Mouse (Mus musculus) monocyte, adult 2 months (primary cell): ENCODE data around the gene Gm10912.
"Not testable (repeated sequence)": the region's sequence is repeated elsewhere in the genome, so short reads cannot be mapped to it uniquely, and the experiment has no call there.

Experiments
- DNase-seq, 2 experiments: peaks; one replicate each; pipeline ENCODE4 v3.0.0; 2022; ENCODE audit warnings: low spot score in 2 of 2, low read depth in 1 of 2

Gm10912 gene

DNA sequence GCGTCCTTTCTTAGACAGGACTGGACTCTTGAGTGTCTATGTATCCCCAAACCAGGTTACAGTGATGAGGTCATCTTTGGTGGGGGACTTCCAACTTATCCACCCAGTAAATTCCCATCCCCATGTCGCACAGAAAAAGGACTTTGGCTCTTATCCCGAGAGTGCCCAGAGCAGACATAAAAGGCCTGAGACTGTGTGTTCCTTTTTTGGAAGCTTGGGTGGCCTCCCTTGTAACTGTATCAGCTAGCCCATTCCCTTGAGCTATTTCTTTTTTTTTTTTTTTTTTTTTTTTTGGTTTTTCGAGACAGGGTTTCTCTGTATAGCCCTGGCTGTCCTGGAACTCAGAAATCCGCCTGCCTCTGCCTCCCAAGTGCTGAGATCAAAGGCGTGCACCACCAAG, at the start of gene Gm10912:
Gm10912 (plus strand) TSS at position 301 of the 400 bp plus-strand sequence.
- DNase-seq: not testable (repeated sequence)

DNA sequence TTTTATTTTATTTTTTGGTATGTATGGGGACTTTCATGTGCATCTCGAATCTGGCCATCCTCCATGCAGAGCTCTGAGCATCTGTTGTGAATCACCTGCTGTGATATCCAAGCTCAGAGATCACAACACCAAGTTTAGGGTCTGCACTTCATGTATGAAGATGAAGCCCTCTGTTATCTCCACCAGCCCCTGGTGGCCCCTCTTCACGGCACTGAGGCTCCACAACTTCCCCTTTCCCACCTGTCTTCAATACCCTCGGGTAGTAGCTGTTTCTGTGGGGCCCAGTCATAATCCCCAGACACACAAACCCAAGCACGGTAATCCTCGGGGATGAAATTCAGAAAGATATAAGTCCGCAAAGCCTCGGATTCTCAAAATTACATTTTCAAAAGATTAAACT, 42.5 kb upstream of the Gm10912 start:
- DNase-seq: no peak

- no peak for DNase-seq
These were observed 41.0 kb upstream of the Gm10912 start for GRCm38 (mm10) chr2:104024656-104025055.

DNA sequence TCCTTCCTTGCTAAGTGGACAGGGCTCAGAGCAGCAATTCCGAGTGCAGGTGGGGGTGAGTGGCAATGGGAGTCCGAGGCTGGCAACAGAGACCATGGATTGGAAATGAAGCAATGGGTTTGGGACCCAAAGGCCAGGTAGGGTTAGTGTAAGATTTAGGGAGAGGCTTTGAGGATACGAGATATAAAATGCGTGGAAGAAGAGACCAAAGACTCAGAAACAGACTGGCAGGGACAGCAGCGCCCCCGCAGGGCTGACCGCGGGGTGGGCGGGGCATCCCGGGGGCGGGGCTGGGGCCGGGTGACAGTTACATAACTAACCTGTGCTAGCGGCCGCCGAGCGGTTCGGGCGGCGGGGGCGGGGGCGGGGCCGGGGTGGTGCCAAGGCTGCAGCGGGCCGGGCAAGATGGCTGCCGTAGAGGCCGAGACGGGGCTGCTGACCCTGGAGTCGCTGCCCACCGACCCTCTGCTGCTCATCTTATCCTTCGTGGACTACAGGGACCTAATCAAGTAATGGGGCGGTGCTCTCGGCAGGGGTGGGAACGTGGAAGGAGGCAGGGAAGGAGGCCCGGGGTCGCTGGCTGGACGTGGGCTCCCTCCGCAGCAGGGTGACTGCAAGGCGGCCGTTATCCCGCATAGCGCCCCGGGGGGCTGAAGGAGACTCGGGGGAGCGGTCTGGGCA, 38.0 kb upstream of the Gm10912 start, which contains the start of gene Fbxo3:
Fbxo3 (plus strand) TSS at position 264 of the 681 bp plus-strand sequence.
- peak; percentile 45 to 55 for DNase-seq

DNA sequence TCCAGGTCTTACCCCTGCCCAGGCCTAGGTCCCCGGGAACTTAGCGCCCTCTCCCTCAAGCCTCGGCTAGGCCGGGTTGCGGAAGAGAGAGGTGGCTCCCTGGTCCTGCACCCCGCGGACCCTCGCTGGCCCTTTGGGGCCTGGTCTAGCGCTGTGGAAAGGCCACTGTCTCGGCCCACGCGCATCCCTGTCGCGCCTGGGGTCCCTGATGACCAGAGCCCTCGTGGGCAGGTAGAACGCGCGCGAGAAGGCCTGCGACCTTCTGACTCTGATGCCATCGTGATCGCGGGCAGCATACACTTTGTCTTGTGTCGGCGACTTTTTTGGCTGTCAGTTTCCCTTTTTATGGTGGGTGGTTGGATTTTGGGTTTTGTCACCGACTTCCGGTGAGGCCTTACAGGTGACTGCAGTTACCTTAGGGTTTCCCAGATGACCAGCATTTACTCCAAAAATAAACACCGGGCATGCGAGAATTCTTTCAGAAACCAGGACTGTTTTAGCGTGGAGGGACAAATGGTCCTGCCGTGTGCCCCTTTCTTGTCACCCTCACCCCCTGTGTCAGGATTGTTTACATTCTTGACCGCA, 37.4 kb upstream of the Gm10912 start, which contains the start of gene 4931422A03Rik:
4931422A03Rik (minus strand) TSS at position 223 of the 585 bp plus-strand sequence.
- no peak for DNase-seq

GRCm38 (mm10) chr2:104029074-104029473, 36.6 kb upstream of the Gm10912 start:
- DNase-seq: no peak

DNA sequence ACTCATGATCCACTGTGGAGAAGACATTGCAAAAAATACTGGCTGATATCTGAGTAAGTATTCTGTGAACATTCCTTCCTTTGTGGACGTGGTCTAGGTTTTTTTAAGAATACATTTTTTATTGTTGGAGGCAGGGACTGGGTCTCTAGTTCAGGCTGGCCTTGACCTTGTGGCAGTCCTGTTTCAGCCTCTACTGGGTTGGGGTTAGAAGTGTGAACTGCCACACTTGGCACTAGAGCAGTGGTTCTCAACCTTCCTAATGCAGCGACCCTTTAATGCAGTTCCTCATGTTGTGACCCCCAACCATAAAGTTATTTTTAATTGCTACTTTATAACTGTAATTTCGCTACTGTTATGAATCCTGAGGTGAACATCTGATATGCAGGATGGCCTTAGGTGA, 35.2 kb upstream of the Gm10912 start:
- no peak for DNase-seq

DNA sequence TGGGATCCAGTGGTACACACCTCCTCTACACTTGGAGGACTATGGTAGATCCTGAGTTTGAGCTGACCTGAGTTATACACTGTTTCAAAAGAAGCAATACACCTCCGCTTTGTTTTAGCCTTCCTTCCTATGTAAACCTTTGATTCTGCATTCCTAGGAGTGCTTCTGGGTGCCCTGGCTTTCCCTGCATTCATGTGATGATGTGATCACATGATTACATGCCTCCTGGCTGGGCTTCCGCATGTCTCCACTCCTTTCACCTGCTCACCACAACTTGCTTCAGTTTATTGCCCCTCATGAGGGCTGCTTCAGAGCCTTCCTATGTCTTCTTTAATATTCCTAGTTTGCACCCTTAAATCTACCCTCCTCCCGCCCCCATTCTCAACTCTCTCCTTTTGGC, 33.6 kb upstream of the Gm10912 start:
- DNase-seq: no peak

- DNase-seq: no peak
These were observed 30.7 kb upstream of the Gm10912 start for GRCm38 (mm10) chr2:104034832-104035472.

- no peak for DNase-seq
These were observed 30.0 kb upstream of the Gm10912 start for GRCm38 (mm10) chr2:104035595-104035994.

DNA sequence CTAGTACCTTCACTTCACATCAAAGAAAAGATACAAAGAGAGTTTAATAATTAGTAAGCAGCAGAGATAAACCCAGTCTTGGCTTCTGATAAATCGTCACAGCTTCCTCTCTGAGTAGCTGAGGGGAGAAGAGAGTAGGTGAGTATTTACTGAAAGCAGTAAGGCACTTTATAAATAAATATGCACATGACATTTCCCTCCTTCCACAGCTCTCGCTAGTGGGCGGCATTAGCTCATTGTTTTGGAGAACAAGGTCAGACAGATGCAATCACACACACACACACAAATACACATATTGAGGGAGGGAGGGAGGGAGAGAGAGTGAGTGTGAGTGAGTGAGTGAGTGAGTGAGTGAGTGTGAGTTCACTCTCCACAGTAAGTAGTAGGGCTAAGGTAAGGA, 29.3 kb upstream of the Gm10912 start:
- DNase-seq: no peak

GRCm38 (mm10) chr2:104038236-104038635, 27.4 kb upstream of the Gm10912 start:
- DNase-seq: no peak

DNA sequence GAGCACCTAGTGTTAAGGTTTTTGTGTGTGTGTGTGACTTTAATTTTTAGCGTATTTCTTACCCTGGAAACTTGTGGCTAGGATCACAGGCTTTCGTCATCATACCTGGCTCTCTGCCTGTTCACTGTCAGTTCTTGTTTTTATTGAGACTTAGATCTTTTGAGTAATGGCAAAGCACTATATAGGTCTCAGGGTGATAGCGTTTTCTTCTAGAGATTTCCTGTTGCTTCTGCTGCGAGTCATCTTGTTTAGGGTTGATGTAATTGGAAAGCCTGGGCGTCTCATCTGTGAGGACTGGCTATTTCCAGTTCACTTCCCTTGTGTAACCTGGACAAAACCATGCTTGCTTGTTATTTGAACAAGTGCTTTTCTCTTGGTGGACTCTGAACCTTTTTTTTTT, 24.0 kb upstream of the Gm10912 start:
- DNase-seq: no peak

GRCm38 (mm10) chr2:104042766-104043165, 22.9 kb upstream of the Gm10912 start:
- DNase-seq: no peak

- DNase-seq: no peak
These were observed 21.8 kb upstream of the Gm10912 start for GRCm38 (mm10) chr2:104043624-104044478.

DNA sequence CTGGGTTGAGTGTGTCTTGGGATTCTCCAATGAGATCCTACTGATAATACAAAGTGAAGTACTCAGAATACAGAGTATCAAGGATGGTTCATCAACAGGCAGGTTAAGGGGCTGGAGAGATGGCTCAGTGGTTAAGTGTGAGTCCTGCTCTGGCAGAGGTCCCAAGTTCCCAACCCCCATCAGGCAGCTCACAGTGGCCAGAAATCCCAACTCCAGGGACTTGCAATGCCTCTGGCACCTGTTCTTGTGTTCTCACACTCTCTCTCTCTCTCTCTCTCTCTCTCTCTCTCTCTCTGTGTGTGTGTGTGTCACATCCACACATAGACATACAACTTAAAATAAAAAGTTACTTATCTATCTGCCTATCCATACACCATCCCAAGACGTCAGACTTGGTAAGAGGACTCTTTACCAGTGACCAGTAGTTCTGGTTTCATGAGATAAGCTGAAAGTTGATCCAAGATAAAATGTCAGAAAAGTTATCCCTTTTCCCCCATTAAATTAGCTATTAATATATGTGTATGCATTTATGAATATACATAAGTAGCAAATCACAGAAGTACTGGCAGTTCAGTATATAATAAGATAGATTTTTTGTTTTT, 21.0 kb upstream of the Gm10912 start:
- DNase-seq: no peak

- no peak for DNase-seq
These were observed 7.2 kb upstream of the Gm10912 start for GRCm38 (mm10) chr2:104058381-104058780.

DNA sequence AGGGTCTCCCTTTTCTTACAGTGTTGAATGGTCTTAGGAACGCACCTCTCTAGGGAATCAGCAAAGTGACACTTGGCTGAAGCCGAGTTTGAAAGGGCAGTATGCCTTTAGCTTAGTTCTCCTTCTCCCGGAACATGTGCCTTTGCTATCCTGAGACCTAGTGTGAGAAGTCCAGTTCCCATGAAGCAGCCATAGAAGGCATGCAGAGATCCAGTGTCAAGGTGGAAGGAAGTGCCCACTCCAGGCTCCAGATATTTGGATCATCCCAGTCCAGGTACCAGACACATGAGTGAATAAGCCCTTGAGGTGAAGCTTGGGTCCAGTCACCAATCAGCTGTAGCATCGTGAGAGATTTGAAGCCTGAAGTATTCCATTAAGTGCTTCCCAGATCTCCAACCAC, 6.7 kb upstream of the Gm10912 start:
- no peak for DNase-seq

DNA sequence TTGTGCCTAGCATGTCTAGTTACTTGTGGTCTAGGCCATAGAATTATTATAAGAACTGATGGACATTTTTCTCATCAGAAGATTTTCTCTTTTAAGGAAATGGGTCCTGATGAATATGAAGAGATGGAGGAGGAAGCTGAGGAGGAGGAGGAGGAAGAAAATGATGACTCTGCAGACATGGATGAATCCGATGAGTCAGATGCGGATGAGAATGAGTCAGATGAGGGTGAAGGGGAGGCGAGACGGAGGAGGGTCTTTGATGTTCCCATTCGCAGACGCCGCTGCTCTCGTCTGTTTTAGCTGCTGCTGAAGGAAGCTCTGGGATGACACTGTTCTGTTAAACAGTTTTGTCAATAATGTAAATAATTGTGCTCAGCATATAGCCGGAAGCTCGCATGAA, 5.8 kb upstream of the Gm10912 start:
- no peak for DNase-seq

- DNase-seq: no peak
These were observed 4.6 kb upstream of the Gm10912 start for GRCm38 (mm10) chr2:104060996-104061395.

DNA sequence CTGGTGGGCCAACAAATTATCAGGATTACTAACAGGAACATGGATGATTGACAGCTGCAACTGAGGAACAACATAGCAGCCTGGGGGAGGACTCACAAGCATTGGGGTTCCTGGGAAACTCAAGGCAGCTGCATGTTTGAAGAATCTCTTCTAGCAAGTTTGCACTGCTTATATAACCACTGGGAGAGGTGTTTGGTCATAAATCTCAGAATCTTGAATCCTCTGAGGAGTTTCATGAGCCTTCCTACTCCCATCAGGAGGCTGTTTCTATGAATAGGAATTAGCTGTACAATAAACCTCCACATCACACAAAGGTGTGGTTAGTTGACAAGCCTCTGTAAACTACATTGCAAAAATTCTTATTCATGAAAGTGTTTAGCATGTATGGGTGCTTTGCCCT, 3.0 kb upstream of the Gm10912 start:
- DNase-seq: no peak
